Mouse (Mus musculus): ENCODE results near the gene Ip6k3. TPM values are rescaled to one million over a fixed set of nuclear protein-coding genes. Genes with fewer than 3 reads are reported as not detected.
A peak's percentile ranks its signal among the peaks of the same experiment; 100 is the strongest.

The Ip6k3 gene
- total and polyA plus RNA-seq, 3 experiments, result 26.3 to 65.7 (median 53.9) TPM

GRCm38 (mm10) chr17:27107936-27108335, 59.7 kb downstream of the Ip6k3 start:
- Histone ChIP-seq H3K9me3 (replicated peaks; ENCODE audit: low read length) (peaks cover 2% of the 10 kb centered on the region), H3K4me1 (ENCODE audit: control insufficient read depth in 1 of 2, insufficient read depth in 2 of 2) (peaks cover 7 to 18% of the 10 kb centered on the region in 2 experiments; a peak in 3 of 4 replicates), H3K4me2 (ENCODE audit: insufficient read depth, low read depth, poor library complexity, severe bottlenecking) (no peak overlapping the region), H3K36me3 (replicated peaks in 1 of 2; ENCODE audit: control insufficient read depth in 1 of 2, insufficient read depth in 1 of 2, low read length in 1 of 2) (peaks cover 18 to 81% of the 10 kb centered on the region in 2 experiments), H3K27ac (ENCODE audit: insufficient read depth, low read depth) (no peak overlapping the region), H3K79me2 (replicated peaks; ENCODE audit: control insufficient read depth, extremely low read depth, insufficient read depth, poor library complexity, severe bottlenecking) (no peaks in the 10 kb centered on the region), H3K27me3 (replicated peaks) (no peaks in the 10 kb centered on the region), H3K4me3 (replicated peaks in 1 of 3; ENCODE audit: low read depth in 2 of 3, low read length in 2 of 3, poor library complexity in 1 of 3) (no peak overlapping the region), H3K9ac (ENCODE audit: insufficient read depth, low read depth) (no peak overlapping the region)
- TF ChIP-seq PAX5 (IDR thresholded peaks at IDR 0.05; ENCODE audit: low read length), result no peak
- no peak for TF ChIP-seq ZKSCAN1 (IDR thresholded peaks at IDR 0.05; ENCODE audit: borderline replicate concordance, low read depth, low read length)
- TF ChIP-seq SMC3 (IDR thresholded peaks at IDR 0.05; ENCODE audit: low read depth, low read length), result no peak
- no peak for TF ChIP-seq RAD21 (IDR thresholded peaks at IDR 0.05; ENCODE audit: low read depth, low read length)
- TF ChIP-seq IRF4 (IDR thresholded peaks at IDR 0.05; ENCODE audit: low read depth, low read length), result no peak
- no peak for TF ChIP-seq CHD1 (IDR thresholded peaks at IDR 0.05; ENCODE audit: low read depth, low read length)
- TF ChIP-seq RCOR1 (conservative IDR thresholded peaks at IDR 0.05; ENCODE audit: low read depth, low read length), result no peak
- in situ Hi-C loops (cut with MboI; ENCODE audit: low pct_ligation_motif_present, low pct_unique_long_range_greater_than_20kb, low sequenced_read_pairs) (no loop called here), dilution Hi-C loops (cut with MboI; ENCODE audit: extremely low pct_ligation_motif_present, extremely low pct_unique_long_range_greater_than_20kb, low sequenced_read_pairs) (no loop called here)
- DNase-seq (ENCODE audit: extremely low read depth), result no peak

- peaks cover 20 to 81% of the 10 kb centered on the region in 2 experiments for H3K36me3 ChIP-seq (replicated peaks in 1 of 2; ENCODE audit: control insufficient read depth in 1 of 2, insufficient read depth in 1 of 2, low read length in 1 of 2)
- in situ Hi-C loops (cut with MboI; ENCODE audit: low pct_ligation_motif_present, low pct_unique_long_range_greater_than_20kb, low sequenced_read_pairs), result no loop called here
- peak; percentile 41 for DNase-seq (ENCODE audit: extremely low read depth)
- peaks cover 10 to 24% of the 10 kb centered on the region in 2 experiments; a peak in 3 of 4 replicates for H3K4me1 ChIP-seq (ENCODE audit: control insufficient read depth in 1 of 2, insufficient read depth in 2 of 2)
- dilution Hi-C loops (cut with MboI; ENCODE audit: extremely low pct_ligation_motif_present, extremely low pct_unique_long_range_greater_than_20kb, low sequenced_read_pairs), result no loop called here
- no peak for TF ChIP-seq CHD1 (IDR thresholded peaks at IDR 0.05; ENCODE audit: low read depth, low read length)
- TF ChIP-seq SMC3 (IDR thresholded peaks at IDR 0.05; ENCODE audit: low read depth, low read length), result peak; percentile 40
- TF ChIP-seq CTCF (conservative IDR thresholded peaks at IDR 0.05 in 1 of 2, IDR thresholded peaks at IDR 0.05 in 1 of 2; ENCODE audit: low read depth in 2 of 2, low read length in 2 of 2), result peak; percentile 40 to 61
- peak; percentile 48 for TF ChIP-seq RAD21 (IDR thresholded peaks at IDR 0.05; ENCODE audit: low read depth, low read length)
- peaks cover 2% of the 10 kb centered on the region for H3K9me3 ChIP-seq (replicated peaks; ENCODE audit: low read length)
- H3K4me3 ChIP-seq (replicated peaks in 1 of 3; ENCODE audit: low read depth in 2 of 3, low read length in 2 of 3, poor library complexity in 1 of 3), result no peak overlapping the region
- H3K27ac ChIP-seq (ENCODE audit: insufficient read depth, low read depth), result no peak overlapping the region
- H3K79me2 ChIP-seq (replicated peaks; ENCODE audit: control insufficient read depth, extremely low read depth, insufficient read depth, poor library complexity, severe bottlenecking), result no peaks in the 10 kb centered on the region
- H3K9ac ChIP-seq (ENCODE audit: insufficient read depth, low read depth), result no peak overlapping the region
- H3K4me2 ChIP-seq (ENCODE audit: insufficient read depth, low read depth, poor library complexity, severe bottlenecking), result no peak overlapping the region
- no peaks in the 10 kb centered on the region for H3K27me3 ChIP-seq (replicated peaks)
These were observed 60.9 kb downstream of the Ip6k3 start for GRCm38 (mm10) chr17:27106745-27107144.

GRCm38 (mm10) chr17:27105698-27106470, 61.7 kb downstream of the Ip6k3 start:
- in situ Hi-C loops (cut with MboI; ENCODE audit: low pct_ligation_motif_present, low pct_unique_long_range_greater_than_20kb, low sequenced_read_pairs), result no loop called here
- no peaks in the 10 kb centered on the region for H3K27me3 ChIP-seq (replicated peaks)
- peaks cover 10 to 24% of the 10 kb centered on the region in 2 experiments; a peak in 3 of 4 replicates for H3K4me1 ChIP-seq (ENCODE audit: control insufficient read depth in 1 of 2, insufficient read depth in 2 of 2)
- no peak overlapping the region for H3K9ac ChIP-seq (ENCODE audit: insufficient read depth, low read depth)
- DNase-seq (ENCODE audit: extremely low read depth), result peak; percentile 18
- TF ChIP-seq IRF4 (IDR thresholded peaks at IDR 0.05; ENCODE audit: low read depth, low read length) (no peak), EP300 (IDR thresholded peaks at IDR 0.05; ENCODE audit: low read length) (no peak), PAX5 (IDR thresholded peaks at IDR 0.05; ENCODE audit: low read length) (no peak), MAFK (IDR thresholded peaks at IDR 0.05; ENCODE audit: insufficient replicate concordance, low read length) (no peak), CHD2 (IDR thresholded peaks at IDR 0.05; ENCODE audit: low read length) (no peak), TCF12 (IDR thresholded peaks at IDR 0.05; ENCODE audit: low read depth, low read length) (no peak), POLR2AphosphoS2 (IDR thresholded peaks at IDR 0.05; ENCODE audit: low read depth, low read length) (no peak), ELF1 (IDR thresholded peaks at IDR 0.05; ENCODE audit: low read depth, low read length) (no peak)
- H3K4me2 ChIP-seq (ENCODE audit: insufficient read depth, low read depth, poor library complexity, severe bottlenecking), result no peak overlapping the region
- H3K36me3 ChIP-seq (replicated peaks in 1 of 2; ENCODE audit: control insufficient read depth in 1 of 2, insufficient read depth in 1 of 2, low read length in 1 of 2), result peaks cover 18 to 81% of the 10 kb centered on the region in 2 experiments
- no peak overlapping the region for H3K27ac ChIP-seq (ENCODE audit: insufficient read depth, low read depth)
- H3K9me3 ChIP-seq (replicated peaks; ENCODE audit: low read length), result peaks cover 2% of the 10 kb centered on the region
- H3K4me3 ChIP-seq (replicated peaks in 1 of 3; ENCODE audit: low read depth in 2 of 3, low read length in 2 of 3, poor library complexity in 1 of 3), result no peak overlapping the region
- dilution Hi-C loops (cut with MboI; ENCODE audit: extremely low pct_ligation_motif_present, extremely low pct_unique_long_range_greater_than_20kb, low sequenced_read_pairs), result no loop called here
- H3K79me2 ChIP-seq (replicated peaks; ENCODE audit: control insufficient read depth, extremely low read depth, insufficient read depth, poor library complexity, severe bottlenecking), result no peaks in the 10 kb centered on the region
